ENCODE assay signal across 9 mouse cellular contexts in the genomic region with DNA sequence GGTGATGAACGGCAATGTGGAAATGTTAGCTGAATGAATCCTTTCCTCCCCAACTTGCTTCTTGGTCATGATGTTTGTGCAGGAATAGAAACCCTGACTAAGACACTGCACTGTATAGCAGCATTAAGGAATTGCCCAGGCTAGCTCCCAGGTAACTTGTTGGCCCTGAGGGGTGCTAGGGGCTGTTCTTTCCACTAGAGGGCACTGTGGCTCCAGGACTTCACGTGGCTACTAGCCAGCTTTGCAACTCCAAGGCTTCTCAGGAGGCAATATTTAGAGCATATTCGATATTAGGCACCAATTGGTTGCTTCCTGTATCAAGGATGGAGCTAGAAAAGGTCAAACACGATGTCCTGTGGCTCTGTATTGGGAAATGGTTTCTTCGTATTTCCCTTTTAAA. TPM values are rescaled to one million over a fixed set of nuclear protein-coding genes. Genes with fewer than 3 reads are reported as not detected.
DNase-seq lines count a peak whose midpoint lies in the region; ATAC-seq and TF ChIP-seq lines count a peak whose summit lies in the region.
"Had no signal": no experiment of that assay in that cellular context is flagged by ENCODE, and none has a peak within 500 bp of the region (broad histone marks: within the 10 kb centered on the region; RNA-seq: fewer than 3 reads in every experiment).

No protein-coding gene starts in this region.

- TF ChIP-seq CTCF in gastrocnemius, adult 2 months (IDR thresholded peaks at IDR 0.05): peak; percentile 94
- peak; percentile 84; the same call in 1 of the 2 replicates for TF ChIP-seq CTCF in spleen, adult 2 months (IDR thresholded peaks at IDR 0.05; ENCODE audit: extremely low read depth, insufficient read depth, insufficient read length, insufficient replicate concordance)

- intact Hi-C loops in gastrocnemius, adult 2 months (cut with DNase I): loop anchor here (1.0 kb wide), 1 partner anchor 64 kb away; no protein-coding TSS in a partner anchor

- peak; percentile 88 for DNase-seq in forebrain, embryonic 11.5 days (ENCODE audit: low spot score)
- DNase-seq in ES-CJ7 (ENCODE audit: low read depth, low spot score): peak; percentile 86
- DNase-seq in gastrocnemius, adult 2 months: peak; percentile 72
- DNase-seq in layer of hippocampus, postnatal 14 days (ENCODE audit: low spot score in 2 of 2): peak; percentile 61 to 70
- DNase-seq in spleen, adult 2 months (ENCODE audit: low read depth in 1 of 2, low spot score in 2 of 2): peak; percentile 40 to 59

- no peak overlapping the region for H3K27ac ChIP-seq in forebrain, embryonic 11.5 days (ENCODE audit: low read depth, low read length)
- no peak overlapping the region for H3K27ac ChIP-seq in forebrain, embryonic 15.5 days (replicated peaks)
- H3K27ac ChIP-seq in gastrocnemius, adult 2 months: no peak overlapping the region
- no peak overlapping the region for H3K27ac ChIP-seq in spleen, adult 2 months (ENCODE audit: insufficient read depth, low read length)
- H3K27ac ChIP-seq: limb, embryonic 15.5 days had no signal

- no peaks in the 10 kb centered on the region for H3K36me3 ChIP-seq in forebrain, embryonic 11.5 days (ENCODE audit: control insufficient read depth, insufficient read depth, low read length)
- no peaks in the 10 kb centered on the region for H3K36me3 ChIP-seq in forebrain, embryonic 15.5 days
- H3K36me3 ChIP-seq in spleen, adult 2 months (ENCODE audit: control insufficient read depth, insufficient read depth, low read length): no peaks in the 10 kb centered on the region
- H3K36me3 ChIP-seq: limb, embryonic 15.5 days had no signal

- no peak for ATAC-seq in forebrain, embryonic 11.5 days (replicated peaks; ENCODE audit: low FRiP score)
- no peak for ATAC-seq in forebrain, embryonic 15.5 days (replicated peaks)
- peak; percentile 58; the same call in 1 of the 2 replicates for ATAC-seq in cerebellum, adult (ENCODE audit: insufficient number of reproducible peaks, low FRiP score, low TSS enrichment)
- ATAC-seq in megakaryocyte progenitor cell, adult 5-6 weeks (replicated peaks; ENCODE audit: poor library complexity): peak; percentile 77

- H3K4me1 ChIP-seq in forebrain, embryonic 11.5 days (replicated peaks; ENCODE audit: control insufficient read depth, insufficient read depth, low read length): peaks cover 4% of the 10 kb centered on the region; the same call in 1 of the 2 replicates
- peaks cover 18% of the 10 kb centered on the region for H3K4me1 ChIP-seq in forebrain, embryonic 15.5 days
- H3K4me1 ChIP-seq in spleen, adult 2 months (ENCODE audit: control insufficient read depth, insufficient read depth, insufficient read length): no peaks in the 10 kb centered on the region

- H3K4me3 ChIP-seq in forebrain, embryonic 11.5 days (ENCODE audit: low read depth, low read length): no peak overlapping the region
- H3K4me3 ChIP-seq in forebrain, embryonic 15.5 days: no peak overlapping the region
- H3K4me3 ChIP-seq in gastrocnemius, adult 2 months: no peak overlapping the region
- no peak overlapping the region for H3K4me3 ChIP-seq in spleen, adult 2 months (ENCODE audit: extremely low read depth, insufficient read depth, insufficient read length)
- H3K4me3 ChIP-seq: limb, embryonic 15.5 days had no signal

- H3K9me3 ChIP-seq in forebrain, embryonic 11.5 days (ENCODE audit: control insufficient read depth, low read length): peaks cover 2% of the 10 kb centered on the region; the same call in 1 of the 2 replicates
- H3K9me3 ChIP-seq in forebrain, embryonic 15.5 days: no peaks in the 10 kb centered on the region
- H3K9me3 ChIP-seq: limb, embryonic 15.5 days had no signal

- H3K4me2 ChIP-seq in forebrain, embryonic 11.5 days (ENCODE audit: low read depth, low read length, severe bottlenecking): no peak overlapping the region
- H3K4me2 ChIP-seq in forebrain, embryonic 15.5 days (replicated peaks): no peak overlapping the region
- H3K4me2 ChIP-seq: limb, embryonic 15.5 days had no signal

- TF ChIP-seq POLR2A in spleen, adult 2 months (IDR thresholded peaks at IDR 0.05; ENCODE audit: low read depth, low read length): no peak

- 24% methylated on average over 5 of the region's 5 CpGs for WGBS in forebrain, embryonic 11.5 days
- 19% methylated on average over 5 of the region's 5 CpGs for WGBS in forebrain, embryonic 15.5 days
- 14% methylated on average over 5 of the region's 5 CpGs for WGBS in spleen, adult 2 months

- no peak overlapping the region for H3K9ac ChIP-seq in forebrain, embryonic 11.5 days (ENCODE audit: low read length)
- H3K9ac ChIP-seq in forebrain, embryonic 15.5 days (replicated peaks): no peak overlapping the region
- H3K9ac ChIP-seq: limb, embryonic 15.5 days had no signal

- no peaks in the 10 kb centered on the region for H3K27me3 ChIP-seq in forebrain, embryonic 11.5 days (ENCODE audit: control insufficient read depth, insufficient read depth, low read length)
- no peaks in the 10 kb centered on the region for H3K27me3 ChIP-seq in forebrain, embryonic 15.5 days
- H3K27me3 ChIP-seq in spleen, adult 2 months (ENCODE audit: control insufficient read depth, insufficient read depth, low read length): no peaks in the 10 kb centered on the region; the same call in 1 of the 2 replicates
- H3K27me3 ChIP-seq: limb, embryonic 15.5 days had no signal

RNA-seq across cellular contexts. Expression of gene Rhbdl3, which starts 13.6 kb away (rescaled TPM):
- polyA plus RNA-seq in forebrain, embryonic 11.5 days (2014; fragmentation: Nextera tagmentation; extraction: Ambion mirVana): 9.0 and 10.8 TPM in 2 replicates
- 20.4 and 23.3 TPM in 2 replicates for polyA plus RNA-seq in forebrain, embryonic 15.5 days (2015; fragmentation: Nextera tagmentation; extraction: Ambion mirVana)
- total RNA-seq in gastrocnemius, adult 2 months (2021): 1 to 10 TPM; 3.9 to 7.6 TPM
- 10 to 100 TPM; 28.0 to 28.9 TPM for total RNA-seq in layer of hippocampus, postnatal 14 days (2021)
- total RNA-seq in megakaryocyte progenitor cell, adult 5-6 weeks (2015): 0.42 and 0.52 TPM in 2 replicates
- total RNA-seq in megakaryocyte progenitor cell, adult 5-6 weeks (2017): 0.50 and 1.0 TPM in 2 replicates
- polyA plus RNA-seq in spleen, adult 2 months (2012; rRNA removed): 2.2 and 2.9 TPM in 2 replicates

Comparison
In these comparisons a context has a peak if more than half of its experiments do, and no peak if none do; other contexts are left out.
1. ATAC-seq: peak in cerebellum, adult (single experiment) and megakaryocyte progenitor cell, adult 5-6 weeks (single experiment); none in forebrain, embryonic 11.5 days (single experiment) and forebrain, embryonic 15.5 days (single experiment).
2. Peak in every context shown above with its lines, with median percentiles within 50 percentile points of each other: DNase-seq.